Mouse (Mus musculus) adrenal gland, postnatal 14 days (tissue): ENCODE measurements around the gene Snap91. TPM values are rescaled to one million over a fixed set of nuclear protein-coding genes. Genes with fewer than 3 reads are reported as not detected.

ENCODE experiments used
- DNase-seq: peaks from one replicate; pipeline ENCODE4 v3.0.0; 2021; ENCODE audit warnings: mixed read lengths
- long read RNA-seq, 2 experiments: library from polyadenylated mRNA; stranded (forward); transcript quantifications; one replicate each; pipeline ENCODE4 v2.0.0; 2021
- total RNA-seq: library from RNA; stranded (reverse); gene quantifications from 2 replicates; pipeline ENCODE4 v1.2.3, GENCODE M21; 2021

The Snap91 gene
- 21.5 and 30.3 TPM in 2 replicates for total RNA-seq
- long read RNA-seq, experiment 1, transcript Snap91-203 (20 exons, 2,577 nt): major isoform, 6 of 29 reads
- long read RNA-seq, experiment 1, partial matches to known transcripts: 7 of 29 reads
- long read RNA-seq, experiment 1, other reads (novel, unspliced or antisense): 16 of 29 reads
- long read RNA-seq, experiment 2, transcript Snap91-203 (20 exons, 2,577 nt): major isoform, 5 of 18 reads
- long read RNA-seq, experiment 2, partial matches to known transcripts: 2 of 18 reads
- long read RNA-seq, experiment 2, other reads (novel, unspliced or antisense): 11 of 18 reads

- DNase-seq: peak; percentile 81
These were observed at the start of gene Snap91 for GRCm38 (mm10) chr9:86880113-86880972. Gene Snap91 (minus strand): TSS chr9:86880654.

GRCm38 (mm10) chr9:86926519-86926918 lies 46.1 kb upstream of the Snap91 start:
- DNase-seq: no peak

- no peak for DNase-seq
These were observed 45.2 kb upstream of the Snap91 start for GRCm38 (mm10) chr9:86925688-86926087.

- DNase-seq: no peak
These were observed 42.0 kb upstream of the Snap91 start for GRCm38 (mm10) chr9:86922430-86922829.

GRCm38 (mm10) chr9:86916543-86916942 lies 36.1 kb upstream of the Snap91 start:
- no peak for DNase-seq

GRCm38 (mm10) chr9:86899502-86900199 lies 19.2 kb upstream of the Snap91 start:
- no peak for DNase-seq

- peak; percentile 45 for DNase-seq
These were observed 990 bp downstream of the Snap91 start for GRCm38 (mm10) chr9:86879216-86880112.

GRCm38 (mm10) chr9:86878716-86879115 lies 1.7 kb downstream of the Snap91 start:
- no peak for DNase-seq

GRCm38 (mm10) chr9:86873681-86874080 lies 6.8 kb downstream of the Snap91 start:
- DNase-seq: peak; percentile 49

GRCm38 (mm10) chr9:86869586-86870338 lies 10.7 kb downstream of the Snap91 start:
- peak; percentile 7 for DNase-seq

GRCm38 (mm10) chr9:86858101-86858500 lies 22.4 kb downstream of the Snap91 start:
- no peak for DNase-seq

- no peak for DNase-seq
These were observed 22.8 kb downstream of the Snap91 start for GRCm38 (mm10) chr9:86857626-86858025.

- no peak for DNase-seq
These were observed 27.6 kb downstream of the Snap91 start for GRCm38 (mm10) chr9:86852861-86853260.

GRCm38 (mm10) chr9:86851689-86852088 lies 28.8 kb downstream of the Snap91 start:
- DNase-seq: no peak

GRCm38 (mm10) chr9:86850452-86851207 lies 29.8 kb downstream of the Snap91 start:
- no peak for DNase-seq

GRCm38 (mm10) chr9:86843747-86844353 lies 36.6 kb downstream of the Snap91 start:
- no peak for DNase-seq

GRCm38 (mm10) chr9:86829792-86830191 lies 50.7 kb downstream of the Snap91 start:
- no peak for DNase-seq

GRCm38 (mm10) chr9:86829034-86829433 lies 51.4 kb downstream of the Snap91 start:
- no peak for DNase-seq

GRCm38 (mm10) chr9:86819366-86819765 lies 61.1 kb downstream of the Snap91 start:
- DNase-seq: no peak

- no peak for DNase-seq
These were observed 62.8 kb downstream of the Snap91 start for GRCm38 (mm10) chr9:86817673-86818072.
